Mouse (Mus musculus) spleen, postnatal 10 days (tissue): ENCODE measurements at regions not wholly inside any gene's neighbourhood (a gene's known extent, or its start where the extent isn't known, plus 50 kb on each side); places are given as distances from the start of the nearest gene placed in this dataset.

ENCODE experiments used
- DNase-seq, 2 experiments: peaks; one replicate each; pipeline ENCODE4 v3.0.0; 2021 to 2022; ENCODE audit warnings: low spot score in 2 of 2

- no peak for DNase-seq
Measured at GRCm38 (mm10) chr19:53476768-53477547, 52.0 kb upstream of the Dusp5 start.

- DNase-seq = no peak
Measured at GRCm38 (mm10) chr19:53469256-53469655, 59.7 kb upstream of the Dusp5 start.

GRCm38 (mm10) chr19:53464681-53465080 is 64.2 kb upstream of the Dusp5 start:
- peak; percentile 31 to 71 for DNase-seq

- no peak for DNase-seq
Measured at GRCm38 (mm10) chr19:53464135-53464534, 64.8 kb upstream of the Dusp5 start.

DNA sequence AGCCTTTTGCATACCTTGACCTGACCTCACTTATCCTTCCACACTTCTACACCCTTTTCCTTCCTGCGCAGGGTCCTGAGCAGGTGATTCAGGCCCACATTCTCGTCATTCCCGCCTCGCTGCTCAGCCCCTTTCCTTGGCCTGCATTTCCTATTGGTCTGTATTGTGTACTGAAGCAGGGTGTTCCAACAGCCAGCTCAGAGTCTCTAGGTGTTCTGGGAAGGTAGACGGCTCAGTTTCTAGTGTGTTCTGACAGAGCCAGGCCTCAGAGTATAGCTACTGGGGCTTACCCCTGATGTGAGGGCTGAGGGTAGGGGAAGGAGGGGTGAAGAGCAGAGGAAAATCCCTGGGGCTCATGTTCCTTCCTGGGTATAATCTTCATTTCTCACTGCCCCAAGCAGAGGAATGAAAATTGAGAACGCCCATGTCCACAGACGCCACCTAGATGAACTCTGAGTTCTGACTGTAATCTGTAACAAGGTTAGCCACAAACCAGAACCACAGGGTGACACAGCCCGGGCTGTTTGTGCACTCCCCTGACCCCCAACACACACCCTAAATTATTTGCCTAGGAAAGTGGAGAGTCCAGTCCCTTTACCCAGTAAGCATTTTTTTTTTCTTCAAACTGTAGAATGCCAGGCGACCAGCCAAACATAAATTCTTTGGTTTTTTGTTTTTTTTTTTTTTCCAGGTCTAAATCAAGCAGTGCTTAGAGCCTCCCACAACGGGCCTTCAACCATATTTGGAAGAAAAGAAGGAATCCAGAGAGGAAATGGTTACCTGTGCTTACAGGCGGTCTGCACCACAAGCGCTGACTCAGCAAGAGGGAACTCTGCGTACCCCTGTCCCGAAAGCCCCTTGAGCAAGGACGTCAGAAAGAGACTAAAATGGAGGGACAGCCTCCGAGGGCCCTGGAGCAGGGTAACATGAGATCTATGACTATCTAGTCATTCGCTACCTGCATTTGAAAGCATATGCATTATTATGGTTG is 67.6 kb upstream of the Dusp5 start:
- DNase-seq = no peak

GRCm38 (mm10) chr19:53460312-53461024 is 68.4 kb upstream of the Dusp5 start:
- DNase-seq = no peak

DNA sequence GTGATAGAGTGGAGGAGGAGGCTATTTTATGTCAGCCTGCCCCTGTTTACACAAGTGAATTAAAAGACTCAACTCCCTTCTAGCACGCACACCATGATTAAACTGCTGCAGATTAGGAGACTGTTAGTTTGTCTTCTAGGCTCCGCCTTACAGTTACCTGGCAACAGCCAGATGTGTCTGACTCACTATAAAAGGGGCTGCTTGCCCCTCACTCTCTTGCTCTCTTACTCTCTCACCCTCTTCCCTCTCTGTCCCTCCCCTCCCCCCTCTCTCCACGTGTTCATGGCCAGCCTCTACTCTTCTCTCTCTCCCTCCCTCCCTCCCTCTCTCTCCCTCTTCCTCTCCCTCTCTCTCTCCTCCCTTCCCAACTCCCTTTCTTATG is 69.0 kb upstream of the Smndc1 start:
- no peak for DNase-seq

- no peak for DNase-seq
Measured at GRCm38 (mm10) chr19:53458770-53459406, 68.5 kb upstream of the Smndc1 start.

DNA sequence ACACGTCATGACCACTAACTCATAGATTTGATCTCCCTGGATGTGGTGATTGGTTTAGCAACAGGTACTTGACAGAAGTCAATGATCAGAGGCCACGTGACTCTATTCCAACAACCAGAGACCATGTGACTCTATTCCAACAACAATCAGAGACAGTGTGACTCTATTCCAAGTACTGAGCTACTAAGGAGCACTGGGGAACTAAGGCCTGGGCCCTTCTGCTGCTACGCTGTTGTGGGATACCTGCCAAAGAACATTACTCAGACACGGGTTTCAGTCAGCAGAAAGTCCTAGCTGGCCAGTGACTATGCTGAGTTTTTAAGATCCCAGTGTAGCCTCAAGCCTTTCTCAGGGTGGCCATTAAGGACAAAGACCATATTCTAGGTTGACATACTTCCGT is 66.3 kb upstream of the Smndc1 start:
- no peak for DNase-seq

GRCm38 (mm10) chr19:53454571-53454970 is 64.2 kb upstream of the Smndc1 start:
- DNase-seq = no peak

DNA sequence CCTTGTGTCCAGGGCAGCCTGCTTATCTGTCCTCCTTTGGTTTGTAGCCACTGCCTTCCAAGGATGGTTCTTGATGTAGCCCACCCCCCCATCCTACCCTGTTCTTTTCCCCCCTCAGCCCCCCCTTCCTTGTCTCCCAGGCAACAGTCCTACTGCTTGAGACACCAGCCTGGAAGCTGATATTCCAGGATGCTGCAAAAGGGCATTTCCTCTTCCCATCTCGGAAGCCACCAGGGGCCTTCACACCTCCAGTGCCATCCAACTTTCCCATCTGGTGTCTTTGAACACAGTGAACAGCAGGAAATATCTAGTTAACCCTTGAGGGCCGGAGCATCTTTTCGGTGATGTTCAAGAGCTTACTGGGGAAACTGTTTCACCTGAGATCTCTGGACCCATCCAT is 63.7 kb upstream of the Smndc1 start:
- no peak for DNase-seq

DNA sequence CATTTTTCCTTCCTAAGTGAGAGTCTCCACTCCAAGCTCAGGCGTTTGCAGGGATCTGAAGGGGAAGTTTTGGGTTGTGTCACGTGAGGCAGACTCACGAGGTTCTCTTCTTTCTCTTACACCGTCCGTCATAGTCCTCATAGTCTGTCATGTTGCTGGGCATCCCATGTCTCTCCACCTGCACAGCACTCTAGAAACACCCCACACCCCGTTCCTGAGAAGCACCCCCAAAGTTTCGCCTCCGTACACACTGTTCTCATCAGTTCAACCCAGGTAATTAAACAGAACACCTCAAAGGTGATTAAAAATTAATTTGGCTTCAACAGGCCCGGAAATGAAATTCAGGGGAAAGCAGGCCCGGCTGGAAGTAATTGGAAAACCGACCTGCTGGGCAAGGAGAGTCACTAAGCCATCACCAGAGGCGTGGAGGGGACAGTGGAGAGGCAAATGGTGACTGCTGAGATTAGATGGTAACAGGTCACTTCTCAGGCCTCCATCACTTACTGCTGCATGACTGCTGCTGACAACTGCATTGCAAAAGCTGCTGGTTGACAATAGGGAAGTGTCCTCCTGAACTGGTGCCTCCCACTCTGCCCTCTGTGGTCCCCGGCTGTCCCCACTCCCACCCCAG is 63.1 kb upstream of the Smndc1 start:
- no peak for DNase-seq

DNA sequence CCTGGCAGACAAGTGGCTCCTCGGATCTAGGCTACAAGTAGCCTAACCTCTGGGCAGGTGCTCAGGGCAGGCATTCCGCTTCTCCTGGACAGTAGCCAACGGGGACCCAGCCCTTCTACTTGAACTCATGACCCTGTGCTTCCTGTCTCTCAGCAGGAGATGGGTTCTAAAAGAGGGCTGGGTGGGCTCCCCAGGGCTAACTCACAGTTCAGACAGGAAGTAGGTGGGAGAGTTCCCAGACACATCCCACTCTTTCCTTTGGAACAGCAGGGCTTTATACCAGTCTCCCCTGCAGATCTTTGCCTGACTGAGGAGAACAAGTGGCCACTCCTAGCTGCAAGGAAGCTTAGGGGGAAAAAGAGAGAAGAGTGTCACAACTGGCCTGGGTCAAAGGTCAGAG is 62.0 kb upstream of the Smndc1 start:
- DNase-seq = no peak

DNA sequence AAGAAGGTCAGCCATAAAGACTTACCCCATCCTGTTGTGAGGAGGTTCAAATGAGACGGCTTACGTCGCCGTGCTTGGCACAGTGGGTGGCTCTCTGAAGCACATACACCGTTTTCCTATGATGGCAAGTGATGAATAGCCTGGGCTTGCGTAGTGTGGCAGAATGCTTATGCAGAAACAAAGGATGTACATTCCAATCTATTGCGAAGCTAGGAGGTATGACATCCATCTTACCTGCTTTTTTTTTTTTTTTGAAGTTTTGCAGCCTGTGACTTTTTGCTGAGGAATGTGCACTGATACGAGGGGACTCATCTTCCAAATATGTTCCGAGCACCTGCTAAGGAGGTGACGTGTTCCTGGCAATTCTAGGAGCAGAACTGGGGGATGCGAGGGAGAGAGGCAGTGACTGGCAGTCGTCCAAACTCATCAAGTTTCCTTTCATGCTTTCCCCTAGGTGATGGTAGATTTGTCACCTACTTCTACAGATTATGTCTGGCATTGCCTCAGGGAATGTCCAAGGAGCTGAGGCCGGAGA is 61.1 kb upstream of the Smndc1 start:
- DNase-seq = no peak

DNA sequence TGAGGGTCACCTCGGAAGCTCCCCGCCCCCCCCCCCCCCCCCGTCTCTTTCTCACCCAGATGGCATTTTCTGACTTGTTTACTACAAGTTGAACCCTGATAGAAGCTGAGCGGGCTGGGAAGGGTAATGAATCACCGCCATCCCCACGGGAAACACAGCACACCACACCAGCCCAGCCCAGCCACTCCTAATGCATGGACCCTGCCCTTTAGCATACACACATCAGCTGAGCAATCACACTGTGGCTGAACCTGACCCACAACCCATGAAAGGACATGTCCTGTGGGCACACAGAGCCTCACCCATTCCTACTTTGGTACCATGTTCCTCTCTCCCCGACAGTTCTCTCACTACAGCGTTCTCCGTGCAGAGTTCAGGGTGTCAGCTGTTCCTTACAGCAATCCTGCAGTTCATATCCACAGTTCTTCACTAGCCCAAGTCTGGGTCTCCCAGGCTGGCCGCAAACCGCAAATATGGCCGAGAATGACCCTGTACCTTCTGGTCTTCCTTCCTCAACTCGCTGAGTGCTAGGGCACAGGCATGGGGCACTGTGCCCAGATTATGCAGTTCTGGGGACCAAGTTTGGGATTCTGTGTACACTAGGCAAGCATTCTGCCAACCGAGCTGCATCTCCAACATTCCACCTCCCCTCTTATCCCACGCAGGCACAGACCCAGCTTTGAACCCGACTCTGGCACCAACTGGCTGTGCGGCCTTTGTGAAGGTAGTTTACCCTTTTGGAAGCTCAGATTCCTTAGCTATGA is 60.4 kb upstream of the Smndc1 start:
- DNase-seq = no peak

- no peak for DNase-seq
Measured at GRCm38 (mm10) chr19:53449137-53449783, 58.9 kb upstream of the Smndc1 start.

- no peak for DNase-seq
Measured at GRCm38 (mm10) chr19:53448206-53448605, 57.8 kb upstream of the Smndc1 start.

- DNase-seq = no peak
Measured at GRCm38 (mm10) chr19:53447754-53448153, 57.4 kb upstream of the Smndc1 start.

DNA sequence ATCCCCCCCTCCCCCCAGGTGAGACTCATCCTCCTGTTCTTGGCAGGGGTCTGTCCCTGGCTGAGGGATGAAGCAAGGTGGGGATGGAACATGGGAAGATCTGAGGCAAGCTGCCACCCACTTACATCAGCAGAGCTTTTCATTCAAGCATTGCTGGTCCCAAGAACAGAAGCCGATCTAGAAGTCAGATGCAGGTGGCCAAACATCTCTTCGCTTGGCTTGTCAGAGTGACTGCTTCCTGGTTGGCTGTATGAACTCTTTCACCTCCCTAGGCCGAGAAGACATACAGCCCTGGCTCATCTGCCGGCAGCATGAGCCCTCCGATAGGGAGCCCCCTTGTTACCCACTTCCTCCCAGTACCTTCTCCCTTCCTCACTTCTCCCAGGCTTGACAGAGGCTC is 55.8 kb upstream of the Smndc1 start:
- DNase-seq = no peak

DNA sequence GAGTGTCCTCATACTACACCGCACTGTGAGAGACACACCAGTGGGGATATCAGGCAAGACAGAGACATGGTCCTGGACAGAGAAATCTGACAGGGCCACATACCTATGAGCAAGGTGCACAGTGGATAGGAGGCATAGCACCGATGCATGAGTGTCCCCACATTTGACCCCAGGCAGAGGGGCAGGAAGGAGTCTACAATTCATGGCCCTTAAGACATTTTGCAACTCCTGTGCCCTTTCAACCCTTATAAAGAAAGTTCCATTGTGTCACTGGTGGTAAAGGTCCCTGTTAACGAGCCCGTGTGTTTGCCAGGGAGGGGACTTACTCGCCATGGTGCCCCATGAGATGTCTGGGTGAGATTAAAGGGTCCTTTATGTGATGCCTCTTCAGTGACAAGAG is 54.3 kb upstream of the Smndc1 start:
- no peak for DNase-seq
